Mouse (Mus musculus): ENCODE results near the gene Cyb5d1.

Gene Cyb5d1

DNA sequence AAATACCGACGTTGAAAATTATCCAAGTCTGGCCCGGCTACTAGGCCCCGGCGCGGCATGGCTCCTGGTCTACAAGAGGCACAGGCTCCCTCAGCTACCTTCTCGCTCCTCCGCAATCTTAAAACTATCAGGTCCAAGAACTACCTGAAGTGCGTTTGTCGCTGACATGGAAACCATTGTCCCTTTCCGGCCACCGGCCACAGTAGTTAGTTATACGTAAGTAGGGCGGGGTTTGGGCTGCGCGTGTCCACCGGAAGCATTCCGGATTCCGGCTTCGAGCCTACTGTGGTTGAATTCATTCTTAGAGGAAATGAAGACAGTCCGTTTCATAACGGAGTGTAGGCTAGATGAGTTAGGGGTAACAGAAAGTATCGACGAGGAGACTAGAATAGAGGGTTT is at the start of gene Cyb5d1, which contains the start of gene Naa38:
Gene Cyb5d1 (minus strand): TSS at position 397 of the 399 bp plus-strand sequence.
Gene Naa38 (plus strand): TSS at position 253 of the 399 bp plus-strand sequence.
- peak; percentile 85 for DNase-seq (ENCODE audit: low spot score)

DNA sequence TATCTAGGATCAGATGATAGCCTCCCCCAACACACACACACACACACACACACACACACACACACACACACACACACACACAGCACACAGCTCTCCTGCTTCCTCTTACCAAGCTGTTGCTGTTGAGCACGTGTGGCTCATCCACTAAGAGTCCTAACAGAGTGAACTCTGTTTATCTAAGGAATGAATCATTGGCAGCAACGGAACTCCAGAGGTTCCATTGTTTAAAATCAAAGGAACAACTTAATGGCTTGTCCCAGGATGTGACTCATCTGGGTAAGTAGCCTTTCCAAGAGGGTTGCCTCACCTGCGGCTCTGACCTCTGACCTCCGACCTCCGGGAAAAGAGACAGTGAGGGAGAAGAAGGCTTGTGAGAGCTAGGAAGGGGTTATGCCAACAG is 47.9 kb upstream of the Cyb5d1 start:
- DNase-seq (ENCODE audit: low spot score), result no peak

DNA sequence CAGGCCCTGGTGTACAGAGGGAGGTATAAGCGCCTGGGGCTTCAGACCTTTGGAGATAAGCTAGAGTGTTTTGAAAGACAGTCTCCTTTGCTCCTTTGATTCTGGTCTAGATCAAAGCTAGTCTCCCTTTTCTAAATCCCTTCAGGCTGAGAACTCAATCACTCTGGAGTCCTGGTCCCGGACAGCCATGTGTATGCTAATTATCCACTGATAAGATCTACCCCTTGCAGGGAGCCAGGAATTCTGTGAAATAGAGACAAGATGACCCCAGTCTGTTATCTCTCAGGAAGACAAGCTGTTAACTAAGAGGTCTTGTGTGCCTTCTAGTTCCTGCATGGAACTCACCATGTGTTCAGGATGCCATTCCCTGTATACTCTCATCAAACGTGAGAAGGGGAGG is 41.9 kb upstream of the Cyb5d1 start:
- DNase-seq (ENCODE audit: low spot score), result no peak

DNA sequence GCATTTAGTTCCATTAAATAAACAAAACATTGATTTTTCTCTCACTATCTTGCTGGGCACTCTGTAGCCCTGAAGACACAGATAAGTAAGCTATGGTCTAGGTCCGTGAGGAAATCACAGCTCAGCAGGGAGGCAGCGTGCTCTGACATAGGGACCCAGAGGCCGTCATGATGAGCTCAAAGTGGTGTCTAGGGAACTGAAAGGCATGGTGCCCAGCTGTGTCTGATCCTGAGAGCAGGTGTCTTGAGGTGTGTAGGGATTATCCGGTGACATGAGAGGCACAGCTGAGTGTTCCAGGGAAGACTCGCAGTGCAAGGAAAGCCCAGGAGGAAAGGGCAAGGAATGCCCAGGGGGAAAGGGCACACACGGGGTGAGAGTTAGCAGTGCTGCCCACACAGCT is 37.8 kb upstream of the Cyb5d1 start:
- DNase-seq (ENCODE audit: low spot score), result no peak

DNA sequence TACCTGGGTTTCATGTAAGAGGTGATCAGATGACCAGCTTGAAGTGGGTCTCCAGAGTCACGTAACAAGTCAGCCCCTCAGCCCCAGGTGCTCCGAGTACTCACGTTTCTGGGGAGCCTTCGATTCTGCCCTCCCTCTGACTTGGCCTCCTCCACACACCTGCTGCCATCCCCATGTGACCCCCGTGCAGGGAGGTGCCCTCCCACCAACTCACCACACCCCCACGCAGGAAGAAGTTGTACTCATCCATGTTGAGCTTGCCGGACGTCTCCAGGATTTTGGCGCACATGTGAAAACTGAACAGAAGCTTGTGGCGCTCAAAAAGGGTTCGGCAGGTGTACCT is 37.2 kb upstream of the Cyb5d1 start:
- DNase-seq (ENCODE audit: low spot score), result no peak

DNA sequence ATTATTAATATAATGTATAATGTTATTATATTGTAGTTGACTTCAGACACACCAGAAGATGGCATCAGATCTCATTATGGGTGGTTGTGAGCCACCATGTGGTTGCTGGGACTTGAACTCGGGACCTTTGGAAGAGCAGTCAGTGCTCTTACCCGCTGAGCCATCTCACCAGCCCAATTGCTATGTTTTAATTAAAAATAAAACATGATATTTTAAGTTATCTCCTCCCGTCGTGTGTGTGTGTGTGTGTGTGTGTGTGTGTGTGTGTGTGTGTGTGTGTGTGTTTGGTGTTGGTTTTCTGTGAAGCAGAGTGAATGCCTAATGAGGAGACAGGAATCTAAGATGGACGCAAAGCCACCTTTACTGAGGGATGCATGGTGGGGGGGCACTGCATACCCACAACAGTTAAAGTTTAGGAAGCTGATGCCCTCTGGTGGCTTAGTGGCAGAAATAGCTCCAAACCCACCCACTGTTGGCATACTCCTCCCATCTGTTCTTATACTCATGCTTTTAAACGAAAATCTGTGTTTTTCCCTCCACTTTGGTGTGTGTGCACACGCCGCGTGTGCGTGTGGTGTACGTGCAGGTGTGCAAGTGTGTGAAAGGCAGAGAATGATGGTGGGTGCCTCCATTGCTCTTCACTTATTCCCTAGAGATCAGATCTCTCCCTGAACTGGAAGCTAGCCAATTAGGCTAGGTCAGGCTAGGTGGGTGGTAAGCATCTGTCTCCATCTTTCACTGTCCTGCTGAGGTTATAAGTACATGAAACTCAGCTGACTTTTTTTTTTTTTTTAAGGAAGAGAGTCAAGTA is 36.6 kb upstream of the Cyb5d1 start:
- DNase-seq (ENCODE audit: low spot score), result peak; percentile 84

DNA sequence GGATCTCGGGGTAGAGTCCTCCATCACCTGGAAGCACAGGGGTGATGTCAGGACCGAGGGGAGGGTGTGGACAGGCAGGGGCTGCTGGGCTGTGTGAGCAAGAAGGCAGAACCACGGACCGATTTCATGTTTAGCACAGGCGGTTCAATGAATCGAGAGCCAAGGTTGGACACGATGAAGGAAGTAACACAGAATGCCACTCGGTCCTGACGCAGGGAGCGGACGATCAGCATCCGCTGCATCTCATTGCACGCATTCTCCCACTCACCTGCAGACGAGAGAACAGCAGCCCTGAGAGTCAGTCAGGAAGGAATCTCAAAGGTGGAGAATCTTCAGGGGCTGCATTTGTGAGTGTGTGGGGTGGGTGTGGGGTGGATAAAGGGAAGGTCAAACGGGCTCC is 35.2 kb upstream of the Cyb5d1 start:
- no peak for DNase-seq (ENCODE audit: low spot score)

DNA sequence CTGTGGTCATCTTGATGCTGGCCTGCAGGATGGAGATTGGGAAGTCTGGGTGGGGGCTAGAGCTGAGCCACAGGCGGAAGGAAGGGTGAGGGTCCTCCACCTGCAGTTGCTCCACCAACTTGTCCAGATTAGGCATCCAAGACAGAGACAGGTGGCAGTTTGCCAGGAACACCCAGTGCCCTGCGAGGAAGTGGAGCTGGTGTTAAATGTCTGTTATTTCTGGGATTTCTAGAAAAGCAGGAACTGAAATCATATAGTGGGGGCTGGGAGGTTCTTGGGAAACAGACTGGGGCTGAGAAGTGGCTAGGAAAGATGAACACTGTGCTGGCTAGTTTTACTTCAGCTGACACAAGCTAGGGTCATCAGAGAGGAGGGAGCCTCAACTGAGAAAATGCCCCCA is 33.9 kb upstream of the Cyb5d1 start:
- no peak for DNase-seq (ENCODE audit: low spot score)

DNA sequence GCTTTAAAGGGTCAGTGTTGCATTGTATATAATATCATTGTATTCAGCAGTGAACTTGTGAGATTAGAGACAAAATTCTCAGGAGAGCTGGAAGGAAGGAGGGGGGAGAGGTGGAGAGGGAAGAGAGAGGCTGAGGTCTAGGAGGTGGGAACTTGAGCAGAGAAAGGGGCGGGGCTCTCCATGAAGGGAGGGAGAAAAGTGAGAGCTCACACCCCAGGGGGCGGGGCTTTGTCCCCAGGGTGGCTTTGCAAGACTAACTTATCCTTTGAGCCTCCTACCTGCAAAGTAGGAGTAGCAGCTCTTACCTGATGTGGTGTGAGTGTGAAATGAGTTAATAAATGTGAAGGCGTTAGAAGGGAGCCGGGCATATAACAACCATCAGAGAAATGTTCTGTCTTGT is 33.3 kb upstream of the Cyb5d1 start:
- DNase-seq (ENCODE audit: low spot score), result no peak

DNA sequence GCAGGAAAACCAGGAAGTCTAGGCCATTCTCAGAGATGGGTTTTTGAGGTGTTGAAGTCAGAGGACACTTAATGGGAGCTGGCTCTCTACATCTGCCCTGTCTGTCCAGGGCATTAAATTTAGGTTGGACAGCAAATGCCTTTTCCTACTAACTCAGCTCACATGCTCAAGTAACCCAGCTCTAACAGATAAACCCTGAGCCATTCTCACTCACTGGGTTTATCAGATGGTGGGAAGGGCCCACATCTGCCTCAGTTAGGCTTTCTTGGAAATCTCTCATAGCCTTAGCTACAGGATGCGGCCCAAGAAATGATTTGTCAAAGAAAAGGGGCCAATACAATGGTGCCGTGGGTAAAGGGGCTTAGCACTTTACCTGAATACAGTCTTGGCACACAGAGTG is 30.8 kb upstream of the Cyb5d1 start:
- DNase-seq (ENCODE audit: low spot score), result no peak

DNA sequence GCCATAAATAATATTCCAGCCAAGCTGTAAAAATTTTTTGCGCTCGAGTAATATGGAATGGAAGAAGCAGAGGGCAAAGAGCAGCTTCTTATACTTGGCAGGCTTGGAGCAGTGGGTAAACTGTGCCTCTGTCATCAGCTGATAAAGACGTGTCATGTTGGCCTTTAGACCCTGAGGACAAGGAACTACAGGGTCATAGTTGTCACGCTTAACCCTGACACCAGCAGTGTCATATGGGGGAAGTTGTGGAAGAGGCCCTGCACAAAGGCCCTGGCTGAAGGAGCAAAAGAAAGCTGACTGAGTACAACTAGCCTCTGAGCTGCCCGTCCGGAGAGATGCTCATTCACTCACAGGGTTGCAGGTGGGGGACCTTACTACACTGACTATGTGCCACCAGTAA is 28.5 kb upstream of the Cyb5d1 start:
- no peak for DNase-seq (ENCODE audit: low spot score)

DNA sequence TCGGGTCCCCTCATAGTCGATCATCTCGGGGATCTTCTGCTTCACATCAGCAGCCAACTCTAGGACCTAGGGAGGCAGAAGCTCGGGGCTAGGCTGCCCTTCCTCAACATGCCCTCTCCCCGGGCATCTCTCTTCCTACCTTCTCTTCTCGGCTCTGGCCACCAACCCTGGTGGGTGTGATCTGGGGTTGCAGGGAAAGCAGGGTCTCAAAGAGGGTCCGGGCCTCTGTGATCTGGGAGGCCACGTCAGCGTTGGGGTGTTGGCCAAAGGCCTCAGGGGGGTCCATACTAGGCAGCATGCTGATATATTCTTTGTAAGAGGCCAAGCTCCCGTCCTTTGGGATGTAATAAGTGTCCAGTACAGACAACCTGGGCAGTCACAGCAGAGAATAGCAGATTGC is 27.4 kb upstream of the Cyb5d1 start:
- no peak for DNase-seq (ENCODE audit: low spot score)

DNA sequence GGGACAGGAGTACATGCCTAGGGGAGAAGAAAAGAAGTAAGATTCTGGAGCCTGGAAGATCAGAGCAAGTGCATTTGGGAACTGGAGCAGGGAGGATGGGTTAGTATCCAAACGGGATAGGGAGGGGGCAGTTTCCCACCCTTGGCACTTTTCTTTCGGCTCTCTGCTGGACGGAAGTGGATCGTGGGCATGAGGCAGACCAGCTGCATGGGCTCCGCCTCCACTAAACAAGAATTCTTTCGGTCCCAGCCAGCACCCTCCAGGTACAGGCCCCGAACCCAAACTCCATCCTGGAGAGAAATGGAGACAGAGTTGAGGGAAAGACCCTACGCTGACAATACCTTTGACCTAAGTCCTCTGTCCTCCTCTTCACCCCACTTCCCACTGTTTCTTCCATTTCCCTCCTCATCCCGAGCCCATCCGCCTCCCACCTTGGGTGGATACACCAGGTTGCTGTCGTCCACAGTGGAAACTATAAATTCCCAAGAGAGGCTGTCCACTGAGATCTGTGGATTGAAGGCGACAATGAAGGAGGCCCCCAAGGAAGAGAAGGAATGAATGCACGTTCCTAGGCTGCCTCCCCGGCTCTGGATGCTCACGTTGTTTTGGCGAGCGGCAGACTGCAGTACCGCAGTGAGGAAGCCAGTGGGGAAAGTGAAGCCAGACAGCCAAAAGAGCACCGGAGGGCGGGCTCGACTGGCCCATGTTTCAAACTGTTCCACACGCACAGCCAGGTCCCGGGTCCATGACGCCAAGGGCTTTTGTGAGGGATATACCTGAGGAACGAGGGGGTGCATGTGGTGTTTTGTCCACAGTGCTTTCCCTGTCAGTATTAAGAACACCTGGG is 25.9 kb upstream of the Cyb5d1 start:
- DNase-seq (ENCODE audit: low spot score), result no peak

DNA sequence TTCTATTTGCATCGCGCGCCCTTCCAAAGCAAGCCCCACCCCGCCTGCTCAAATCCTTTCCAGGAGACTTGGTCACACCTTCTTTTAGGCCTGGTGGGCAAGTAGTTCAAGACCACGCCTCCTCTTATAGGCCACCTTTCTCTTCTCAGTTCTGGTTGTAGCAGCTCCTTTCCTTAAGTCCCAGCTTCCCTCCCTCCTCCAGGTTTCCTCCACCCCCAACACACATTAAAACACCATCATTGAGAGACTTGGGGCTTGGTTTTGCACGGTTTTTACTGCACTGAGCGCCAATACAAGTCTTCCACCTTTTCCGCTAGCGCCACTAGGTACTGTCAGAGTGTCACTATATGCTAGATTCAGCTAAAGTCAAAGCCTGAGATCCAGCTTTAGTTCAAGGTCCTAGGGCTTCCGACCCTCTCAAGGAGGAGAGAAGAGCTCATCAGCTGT is 25.1 kb upstream of the Cyb5d1 start:
- DNase-seq (ENCODE audit: low spot score), result no peak

DNA sequence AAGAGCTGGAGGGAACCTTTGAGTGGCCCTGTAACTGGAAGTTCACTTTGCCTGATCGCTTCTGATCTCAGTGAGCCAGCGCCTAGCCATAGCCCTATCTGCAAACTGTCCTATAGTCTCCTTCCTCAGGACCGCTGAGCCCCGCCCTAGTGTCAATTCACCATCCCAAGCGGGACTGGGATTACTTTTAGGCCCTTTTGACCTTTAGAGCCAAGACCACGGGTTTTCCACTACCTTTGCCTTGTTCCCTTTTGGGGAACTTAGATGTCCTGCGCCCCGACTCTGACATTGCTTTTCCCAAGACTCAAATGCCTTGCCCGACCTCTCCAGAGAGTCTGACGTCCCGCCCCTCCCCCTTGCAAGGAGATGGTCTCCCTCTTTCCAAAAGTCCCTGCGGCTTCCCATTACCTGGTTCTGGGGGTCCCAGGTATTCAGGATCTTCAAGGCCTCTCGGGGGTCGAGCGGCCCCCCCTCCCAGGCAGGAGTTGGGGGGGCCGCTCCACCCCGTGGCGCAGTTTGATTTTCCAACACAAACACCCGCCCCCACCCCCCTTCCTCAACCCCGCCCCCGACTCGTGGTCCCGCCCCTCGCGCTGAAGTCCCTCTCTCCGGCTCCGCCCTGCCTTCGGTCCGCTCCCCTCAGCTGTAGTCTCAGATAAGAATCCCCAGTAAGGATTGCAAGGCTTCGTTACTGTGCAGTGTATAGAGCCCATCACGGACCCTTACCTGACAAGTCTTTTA is 24.6 kb upstream of the Cyb5d1 start:
- no peak for DNase-seq (ENCODE audit: low spot score)

DNA sequence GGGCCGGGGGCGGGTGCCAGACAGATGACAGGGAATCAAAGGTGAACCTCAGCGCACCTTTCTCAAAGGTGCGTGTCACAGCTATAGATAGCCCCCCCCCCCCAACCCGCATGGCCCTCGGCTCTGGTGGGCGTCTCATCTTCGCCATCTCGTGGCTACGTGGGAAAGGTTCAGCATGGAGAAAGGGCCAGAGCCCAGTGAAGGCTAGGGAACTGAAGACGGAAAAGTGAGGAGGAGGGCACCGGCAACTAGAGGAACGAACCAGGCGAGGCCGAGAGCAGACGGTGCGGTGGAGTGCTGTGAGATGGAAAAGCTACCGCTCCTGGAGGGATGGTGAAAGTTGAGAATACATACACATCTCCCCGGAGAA is 24.0 kb upstream of the Cyb5d1 start:
- DNase-seq (ENCODE audit: low spot score), result no peak

DNA sequence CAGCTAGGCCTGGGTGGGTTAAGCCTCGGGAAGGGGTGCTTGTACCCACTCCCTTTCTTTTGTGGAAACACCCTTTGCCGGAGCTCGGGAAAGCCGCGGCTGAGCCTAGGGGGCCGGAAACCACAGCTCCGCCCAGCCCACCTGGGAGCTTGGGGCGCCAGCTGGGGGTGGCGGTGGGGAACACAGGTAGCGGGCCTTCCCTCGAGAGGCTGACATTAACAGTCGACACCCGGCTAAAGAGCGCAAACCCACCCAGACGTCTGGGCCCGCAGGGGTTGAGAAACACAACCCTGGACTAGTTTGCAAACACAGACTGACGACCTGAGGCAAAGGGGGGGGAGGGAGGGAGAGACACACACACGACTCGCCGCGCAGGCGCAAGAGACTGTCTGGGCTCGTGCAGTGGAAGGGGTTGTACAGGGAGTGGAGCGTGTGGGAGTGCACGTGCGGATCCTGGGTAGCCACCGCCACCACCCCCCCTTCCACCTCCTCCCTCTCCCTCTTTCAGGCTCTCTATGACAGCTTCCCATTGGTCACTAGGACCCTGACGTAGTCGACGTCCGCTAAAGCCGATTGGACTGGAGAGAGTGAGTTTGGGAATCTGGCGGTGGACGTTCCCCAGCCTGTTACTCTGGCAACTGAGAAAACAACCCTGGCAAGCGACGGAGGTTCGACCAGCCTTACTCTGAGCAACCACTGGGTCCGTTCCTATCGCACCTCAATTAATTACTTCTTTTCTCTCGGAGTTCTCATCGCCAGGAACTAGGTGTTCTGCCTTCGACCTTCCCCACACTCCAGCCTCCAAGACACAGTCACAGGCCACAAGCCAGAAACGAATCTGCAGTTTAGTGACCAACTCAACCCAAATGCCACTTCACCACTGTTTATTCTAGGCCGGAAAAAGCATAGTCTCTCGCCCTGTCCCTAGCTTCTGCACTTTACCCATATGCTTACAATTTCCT is 23.3 kb upstream of the Cyb5d1 start:
- peak; percentile 82 for DNase-seq (ENCODE audit: low spot score)

DNA sequence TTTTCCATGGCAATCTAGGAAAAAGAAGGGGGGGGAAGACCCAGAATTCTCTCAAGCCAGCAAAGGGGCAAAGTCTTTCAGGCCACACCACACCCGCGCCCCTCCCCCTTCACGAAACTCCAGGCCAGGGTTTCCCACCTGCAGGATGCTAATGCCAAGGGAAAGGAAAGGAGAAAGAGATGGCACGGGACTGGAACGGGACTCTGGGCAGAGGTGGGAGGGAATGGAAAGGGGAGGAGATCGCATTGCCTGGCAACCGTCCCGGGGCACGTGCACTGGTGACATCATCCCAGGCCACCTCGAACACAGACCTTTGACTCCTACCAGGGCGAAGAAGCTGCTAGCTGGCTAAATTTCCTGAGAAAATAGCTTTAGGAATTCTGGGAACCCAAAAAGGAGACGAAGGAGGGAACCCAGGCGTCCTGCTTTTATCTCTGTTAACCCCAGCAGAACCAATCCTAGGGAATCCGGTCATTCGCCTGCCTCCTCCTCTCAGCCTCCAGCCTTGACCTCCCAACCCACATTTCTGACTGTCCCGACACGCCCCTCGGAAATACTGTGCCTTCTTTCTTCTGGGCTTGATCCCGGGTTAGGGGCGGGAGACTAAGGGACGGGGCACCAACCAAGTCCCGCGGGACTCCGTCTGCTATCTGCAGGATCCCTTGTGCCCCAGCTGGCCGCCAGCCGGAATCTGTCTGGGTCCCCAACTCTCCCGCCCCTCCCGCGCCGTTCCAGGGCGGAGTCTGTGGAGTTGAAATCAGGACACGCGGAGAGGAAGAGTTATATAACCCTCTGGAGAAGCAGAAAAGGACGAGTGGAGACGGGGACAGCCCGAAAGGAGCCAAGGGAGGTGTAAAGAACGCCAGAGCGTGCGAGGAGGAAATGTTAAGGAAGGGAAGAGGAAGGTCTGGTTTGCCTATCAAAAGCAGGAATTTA is 22.3 kb upstream of the Cyb5d1 start:
- DNase-seq (ENCODE audit: low spot score), result peak; percentile 53

DNA sequence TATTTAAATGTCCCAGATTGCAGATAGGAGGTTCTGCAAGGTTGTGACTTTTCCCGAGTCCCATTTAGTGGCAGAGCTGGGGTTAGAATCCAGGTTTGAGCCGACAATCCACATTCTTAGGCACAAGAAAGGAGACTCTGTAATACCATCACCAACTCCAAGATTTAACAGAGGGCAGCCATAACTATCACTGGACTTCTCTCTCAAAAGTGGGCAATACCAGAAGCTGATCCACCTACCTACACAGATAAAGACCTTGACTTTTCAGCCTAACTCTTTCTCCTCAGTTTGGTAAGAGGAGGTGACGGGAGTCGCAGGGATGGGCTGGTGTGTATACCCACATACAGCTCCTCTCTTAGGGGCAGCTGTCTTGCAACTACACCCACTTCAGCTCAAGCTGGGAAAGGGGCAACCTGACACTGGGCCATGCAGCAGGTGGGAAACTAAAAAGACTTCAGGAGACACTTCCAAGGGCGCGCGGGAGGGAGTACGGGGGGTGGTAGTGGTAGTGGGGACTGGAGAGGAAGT is 21.6 kb upstream of the Cyb5d1 start:
- no peak for DNase-seq (ENCODE audit: low spot score)

DNA sequence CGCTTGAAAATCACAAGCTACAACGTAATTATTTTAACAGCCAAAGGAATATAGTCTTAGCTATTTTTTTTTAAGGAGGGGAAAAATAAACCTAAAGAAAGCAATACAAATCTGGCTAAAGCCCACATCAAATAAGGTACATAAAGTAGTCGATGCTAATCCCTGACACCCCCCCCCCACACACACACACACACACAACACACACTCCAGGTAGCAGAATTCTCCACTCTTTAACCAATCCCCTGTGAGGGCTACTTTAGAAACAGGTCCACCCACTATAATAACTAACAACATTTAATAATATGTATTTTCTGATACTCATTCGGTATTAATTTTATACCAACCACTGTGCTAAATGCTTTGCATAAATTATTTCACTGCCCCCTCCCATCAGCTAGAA is 21.1 kb upstream of the Cyb5d1 start:
- DNase-seq (ENCODE audit: low spot score), result no peak
